In genomic region chr3:38220934-38221833, GRCm38 (mm10) we compare ENCODE assay signal across 8 mouse cellular contexts.
DNase-seq lines count a peak whose midpoint lies in the region; ATAC-seq and TF ChIP-seq lines count a peak whose summit lies in the region.

No protein-coding gene starts in this region.

- H3K27me3 ChIP-seq in forebrain, embryonic 11.5 days (ENCODE audit: control insufficient read depth, insufficient read depth, low read length): no peaks in the 10 kb centered on the region
- H3K27me3 ChIP-seq in forebrain, embryonic 10.5 days (ENCODE audit: poor library complexity, severe bottlenecking): no peaks in the 10 kb centered on the region
- no peaks in the 10 kb centered on the region for H3K27me3 ChIP-seq in forebrain, embryonic 15.5 days
- no peaks in the 10 kb centered on the region for H3K27me3 ChIP-seq in kidney, adult 2 months (replicated peaks; ENCODE audit: control insufficient read depth, insufficient read depth, low read length)
- H3K27me3 ChIP-seq in splenic B cell, adult 2 months (ENCODE audit: control insufficient read depth, insufficient read depth, low read length, poor library complexity, severe bottlenecking): no peaks in the 10 kb centered on the region; the same call in 1 of the 2 replicates

- peak; percentile 52 for TF ChIP-seq CTCF in kidney, adult 2 months (conservative IDR thresholded peaks at IDR 0.05; ENCODE audit: insufficient read depth, insufficient read length, low read depth, low read length)

- DNase-seq in forebrain, embryonic 11.5 days (ENCODE audit: low spot score): peak; percentile 60
- DNase-seq in forebrain, embryonic 10.5 days (ENCODE audit: extremely low spot score, low spot score): no peak
- peak; percentile 58 for DNase-seq in 416B (ENCODE audit: low read depth)
- peak; percentile 17 to 55 for DNase-seq in adrenal gland, postnatal 36 days
- peak; percentile 75 for DNase-seq in kidney, adult 2 months
- DNase-seq in lung, postnatal 10 days: peak; percentile 76
- DNase-seq in splenic B cell, adult 2 months (ENCODE audit: low read depth, low spot score): peak; percentile 70

- H3K4me2 ChIP-seq in forebrain, embryonic 11.5 days (ENCODE audit: low read depth, low read length, severe bottlenecking): no peak overlapping the region
- H3K4me2 ChIP-seq in forebrain, embryonic 15.5 days (replicated peaks): no peak overlapping the region

- no peaks in the 10 kb centered on the region for H3K4me1 ChIP-seq in forebrain, embryonic 11.5 days (replicated peaks; ENCODE audit: control insufficient read depth, insufficient read depth, low read length)
- no peaks in the 10 kb centered on the region for H3K4me1 ChIP-seq in forebrain, embryonic 10.5 days
- no peaks in the 10 kb centered on the region for H3K4me1 ChIP-seq in forebrain, embryonic 15.5 days
- no peaks in the 10 kb centered on the region for H3K4me1 ChIP-seq in kidney, adult 2 months (ENCODE audit: control insufficient read depth, insufficient read depth, low read length)

- WGBS in forebrain, embryonic 11.5 days: 59% methylated on average over 11 of the region's 11 CpGs
- WGBS in forebrain, embryonic 10.5 days: 71% methylated on average over 11 of the region's 11 CpGs
- 61% methylated on average over 11 of the region's 11 CpGs for WGBS in forebrain, embryonic 15.5 days
- 15% methylated on average over 11 of the region's 11 CpGs for WGBS in kidney, adult 2 months

- no peak for ATAC-seq in forebrain, embryonic 11.5 days (replicated peaks; ENCODE audit: low FRiP score)
- peak; percentile 75 for ATAC-seq in forebrain, embryonic 15.5 days (replicated peaks)

- no peak overlapping the region for H3K27ac ChIP-seq in forebrain, embryonic 11.5 days (ENCODE audit: low read depth, low read length)
- H3K27ac ChIP-seq in forebrain, embryonic 10.5 days: no peak overlapping the region
- H3K27ac ChIP-seq in forebrain, embryonic 15.5 days (replicated peaks): no peak overlapping the region
- H3K27ac ChIP-seq in kidney, adult 2 months (ENCODE audit: insufficient read depth, low read depth, low read length): no peak overlapping the region

- H3K36me3 ChIP-seq in forebrain, embryonic 11.5 days (ENCODE audit: control insufficient read depth, insufficient read depth, low read length): no peaks in the 10 kb centered on the region
- no peaks in the 10 kb centered on the region for H3K36me3 ChIP-seq in forebrain, embryonic 10.5 days (replicated peaks)
- no peaks in the 10 kb centered on the region for H3K36me3 ChIP-seq in forebrain, embryonic 15.5 days
- no peaks in the 10 kb centered on the region for H3K36me3 ChIP-seq in kidney, adult 2 months (ENCODE audit: control insufficient read depth, insufficient read depth, low read length)
- no peaks in the 10 kb centered on the region for H3K36me3 ChIP-seq in splenic B cell, adult 2 months (ENCODE audit: control insufficient read depth, insufficient read depth, low read length, poor library complexity, severe bottlenecking)

- no peaks in the 10 kb centered on the region for H3K9me3 ChIP-seq in forebrain, embryonic 11.5 days (ENCODE audit: control insufficient read depth, low read length)
- H3K9me3 ChIP-seq in forebrain, embryonic 10.5 days: no peaks in the 10 kb centered on the region
- H3K9me3 ChIP-seq in forebrain, embryonic 15.5 days: no peaks in the 10 kb centered on the region

- H3K9ac ChIP-seq in forebrain, embryonic 11.5 days (ENCODE audit: low read length): no peak overlapping the region
- no peak overlapping the region for H3K9ac ChIP-seq in forebrain, embryonic 15.5 days (replicated peaks)

- H3K4me3 ChIP-seq in forebrain, embryonic 11.5 days (ENCODE audit: low read depth, low read length): no peak overlapping the region
- no peak overlapping the region for H3K4me3 ChIP-seq in forebrain, embryonic 10.5 days
- H3K4me3 ChIP-seq in forebrain, embryonic 15.5 days: no peak overlapping the region
- no peak overlapping the region for H3K4me3 ChIP-seq in kidney, adult 2 months (ENCODE audit: insufficient read depth, low read depth, low read length)

- TF ChIP-seq POLR2A in kidney, adult 2 months (IDR thresholded peaks at IDR 0.05; ENCODE audit: low read depth, low read length): no peak
